Mouse (Mus musculus) myocyte (in vitro differentiated cells): ENCODE results near the gene Ankrd22. TPM values are rescaled to one million over a fixed set of nuclear protein-coding genes. Genes with fewer than 3 reads are reported as not detected.

ENCODE experiments used
- H3K27me3 ChIP-seq: one replicate; pipeline ENCODE4 v1.6.1; 2011; ENCODE audit not compliant: control insufficient read depth, insufficient read depth, insufficient read length
- H3K36me3 ChIP-seq: one replicate; pipeline ENCODE4 v1.6.1; 2011; ENCODE audit not compliant: control insufficient read depth, insufficient read depth
- H3K4me2 ChIP-seq: one replicate; pipeline ENCODE4 v1.6.1; 2011; ENCODE audit warnings: low read depth, control low read depth
- H3K4me3 ChIP-seq: one replicate; pipeline ENCODE4 v1.5.1; 2011; ENCODE audit warnings: mild to moderate bottlenecking, control low read depth, moderate library complexity
- H3K79me2 ChIP-seq: one replicate; pipeline ENCODE4 v1.6.1; 2011; ENCODE audit not compliant: control insufficient read depth, insufficient read depth
- H3ac ChIP-seq: one replicate; pipeline ENCODE4 v1.6.1; 2011; ENCODE audit not compliant: control insufficient read depth, insufficient read length
- CEBPB ChIP-seq: IDR thresholded peaks from 2 replicates; pipeline ENCODE4 v1.6.1; 2011; ENCODE audit warnings: mild to moderate bottlenecking, moderate library complexity; ENCODE audit not compliant: poor library complexity, insufficient read depth, severe bottlenecking
- E2F4 ChIP-seq: IDR thresholded peaks from one replicate; pipeline ENCODE4 v1.6.1; 2011; ENCODE audit warnings: mild to moderate bottlenecking, control low read depth, moderate library complexity; ENCODE audit not compliant: insufficient read depth
- MAX ChIP-seq: IDR thresholded peaks from one replicate; pipeline ENCODE4 v1.6.1; 2011; ENCODE audit warnings: low read depth, mild to moderate bottlenecking, control low read depth
- MYOD1 ChIP-seq, 3 experiments: IDR thresholded peaks; one replicate each; pipeline ENCODE4 v1.6.1; 2011; ENCODE audit warnings: control low read depth in 2 of 3, low read depth in 2 of 3, mild to moderate bottlenecking in 2 of 3, moderate library complexity in 1 of 3; ENCODE audit not compliant: insufficient read length in 2 of 3, control insufficient read depth in 1 of 3
- MYOG ChIP-seq, 3 experiments: IDR thresholded peaks; one replicate each; pipeline ENCODE4 v1.6.1; 2011; ENCODE audit warnings: control low read depth in 2 of 3, low read depth in 2 of 3, mild to moderate bottlenecking in 2 of 3; ENCODE audit not compliant: insufficient read length in 2 of 3, control insufficient read depth in 1 of 3, insufficient read depth in 1 of 3
- POLR2A ChIP-seq: IDR thresholded peaks from one replicate; pipeline ENCODE4 v1.6.1; 2011; ENCODE audit warnings: low read depth, mild to moderate bottlenecking, control low read depth, moderate library complexity; ENCODE audit not compliant: insufficient read length
- POLR2AphosphoS2 ChIP-seq: IDR thresholded peaks from one replicate; pipeline ENCODE4 v1.6.1; 2011; ENCODE audit warnings: low read depth, control low read depth; ENCODE audit not compliant: insufficient read length
- REST ChIP-seq: IDR thresholded peaks from one replicate; pipeline ENCODE4 v1.6.1; 2011; ENCODE audit warnings: mild to moderate bottlenecking, control low read depth, moderate library complexity; ENCODE audit not compliant: insufficient read depth, insufficient read length
- SRF ChIP-seq: IDR thresholded peaks from one replicate; pipeline ENCODE4 v1.6.1; 2011; ENCODE audit warnings: low read depth; ENCODE audit not compliant: control insufficient read depth, insufficient read length
- TCF12 ChIP-seq: IDR thresholded peaks from one replicate; pipeline ENCODE4 v1.6.1; 2011; ENCODE audit warnings: mild to moderate bottlenecking, control low read depth; ENCODE audit not compliant: poor library complexity, insufficient read depth, severe bottlenecking
- TCF3 ChIP-seq: IDR thresholded peaks from one replicate; pipeline ENCODE4 v1.6.1; 2011; ENCODE audit warnings: low read depth, control low read depth; ENCODE audit not compliant: insufficient read length
- USF1 ChIP-seq: IDR thresholded peaks from one replicate; pipeline ENCODE4 v1.6.1; 2011; ENCODE audit warnings: low read depth, mild to moderate bottlenecking, control low read depth, moderate library complexity
- polyA plus RNA-seq: library from polyadenylated mRNA; unstranded; fragments of >200 nt; fragmentation: generic; extraction: Trizol; gene quantifications from one replicate; pipeline ENCODE4 v1.2.1, GENCODE M21; 2012; ENCODE audit warnings: missing spikeins

Gene Ankrd22
- polyA plus RNA-seq, result 0.06 TPM

DNA sequence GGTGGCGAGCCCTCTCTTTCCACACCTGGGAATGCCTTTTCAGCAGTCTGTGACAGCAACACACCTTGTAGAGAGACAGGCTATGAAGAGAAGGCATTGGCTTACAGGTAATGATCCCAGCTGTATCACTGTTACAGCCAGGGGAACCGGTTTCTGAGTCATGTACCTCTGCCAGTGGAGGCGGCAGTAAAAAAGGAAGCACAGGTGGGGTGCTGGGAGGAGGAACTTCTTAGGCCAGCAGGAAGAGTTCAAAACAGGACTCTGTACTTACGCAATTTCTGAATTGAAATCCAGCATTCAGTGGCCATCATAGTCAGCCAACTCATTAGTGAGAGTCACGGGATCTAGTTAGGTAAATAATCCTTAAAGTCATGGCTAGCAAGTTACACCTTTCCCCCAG, at the start of gene Ankrd22:
Gene Ankrd22, minus strand, starts transcription at position 163 of the 400 bp plus-strand sequence.
- no peaks in the 10 kb centered on the region for H3K79me2 ChIP-seq
- no peak within 1 kb of the TSS for H3ac ChIP-seq
- no peaks in the 10 kb centered on the region for H3K27me3 ChIP-seq
- no peak within 1 kb of the TSS for H3K4me3 ChIP-seq
- no peak within 1 kb of the TSS for H3K4me2 ChIP-seq
- no peaks in the 10 kb centered on the region for H3K36me3 ChIP-seq
- TF ChIP-seq TCF12 (no peak), TCF3 (no peak), POLR2A (no peak), SRF (no peak), POLR2AphosphoS2 (no peak), CEBPB (no peak), MYOD1 (IDR thresholded peaks at IDR 0.05; ENCODE audit: control insufficient read depth in 1 of 3, insufficient read length in 2 of 3, low read depth in 2 of 3) (no peak), USF1 (no peak), MYOG (IDR thresholded peaks at IDR 0.05; ENCODE audit: control insufficient read depth in 1 of 3, insufficient read depth in 1 of 3, insufficient read length in 2 of 3, low read depth in 2 of 3) (no peak), MAX (no peak), REST (no peak), E2F4 (no peak)

- Histone ChIP-seq H3K27me3 (no peaks in the 10 kb centered on the region), H3K4me3 (no peak overlapping the region), H3K79me2 (peaks cover 61% of the 10 kb centered on the region), H3K36me3 (peaks cover 8% of the 10 kb centered on the region), H3K4me2 (no peak overlapping the region), H3ac (no peak overlapping the region)
- TF ChIP-seq MYOD1 (IDR thresholded peaks at IDR 0.05; ENCODE audit: control insufficient read depth in 1 of 3, insufficient read length in 2 of 3, low read depth in 2 of 3) (peak in 1 of 3 experiments; percentile 24), REST (no peak)
These were observed 48.3 kb upstream of the Ankrd22 start for GRCm38 (mm10) chr19:34214136-34214535.

GRCm38 (mm10) chr19:34213251-34213645, 47.4 kb upstream of the Ankrd22 start:
- Histone ChIP-seq H3K4me2 (no peak overlapping the region), H3K36me3 (peaks cover 8% of the 10 kb centered on the region), H3ac (no peak overlapping the region), H3K79me2 (peaks cover 68% of the 10 kb centered on the region), H3K27me3 (no peaks in the 10 kb centered on the region), H3K4me3 (no peak overlapping the region)
- TF ChIP-seq TCF3 (no peak), MYOD1 (IDR thresholded peaks at IDR 0.05; ENCODE audit: control insufficient read depth in 1 of 3, insufficient read length in 2 of 3, low read depth in 2 of 3) (no peak), USF1 (no peak), SRF (no peak), POLR2AphosphoS2 (no peak), TCF12 (no peak), MYOG (IDR thresholded peaks at IDR 0.05; ENCODE audit: control insufficient read depth in 1 of 3, insufficient read depth in 1 of 3, insufficient read length in 2 of 3, low read depth in 2 of 3) (no peak), CEBPB (no peak), REST (no peak), MAX (no peak), POLR2A (no peak), E2F4 (no peak)

- peaks cover 4% of the 10 kb centered on the region for H3K36me3 ChIP-seq
- no peak overlapping the region for H3K4me2 ChIP-seq
These were observed 46.8 kb upstream of the Ankrd22 start for GRCm38 (mm10) chr19:34212489-34213250.

DNA sequence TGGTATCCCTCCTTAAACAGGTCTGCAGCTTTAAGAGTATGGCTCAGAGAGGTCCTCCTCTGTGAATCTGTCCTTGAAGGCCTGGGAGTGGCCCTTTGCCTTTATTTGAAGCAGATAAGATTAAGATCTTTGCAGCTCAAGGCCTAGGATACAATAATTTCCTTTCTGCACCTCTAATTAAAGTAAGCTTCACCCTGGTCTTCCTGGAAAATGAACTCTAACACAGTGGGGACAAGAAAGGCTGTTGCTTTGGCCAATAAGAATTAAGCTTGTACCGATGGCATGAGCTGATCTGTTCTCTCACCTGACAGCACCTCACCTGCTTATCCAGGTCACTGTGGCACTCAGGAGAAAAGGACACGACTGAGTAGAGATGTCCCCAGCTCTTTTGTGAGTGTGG, 45.0 kb upstream of the Ankrd22 start:
- no peaks in the 10 kb centered on the region for H3K27me3 ChIP-seq
- H3K79me2 ChIP-seq, result peaks cover 76% of the 10 kb centered on the region
- TF ChIP-seq SRF, result no peak
- no peak overlapping the region for H3ac ChIP-seq
- no peak overlapping the region for H3K4me3 ChIP-seq
- no peak overlapping the region for H3K4me2 ChIP-seq
- H3K36me3 ChIP-seq, result no peaks in the 10 kb centered on the region

More at GRCm38 (mm10) chr19:34212489-34213250, 46.8 kb upstream of the Ankrd22 start:
- no peak overlapping the region for H3ac ChIP-seq
- H3K79me2 ChIP-seq, result peaks cover 70% of the 10 kb centered on the region
- H3K4me3 ChIP-seq, result no peak overlapping the region
- H3K27me3 ChIP-seq, result no peaks in the 10 kb centered on the region
- no peak for TF ChIP-seq MYOG (IDR thresholded peaks at IDR 0.05; ENCODE audit: control insufficient read depth in 1 of 3, insufficient read depth in 1 of 3, insufficient read length in 2 of 3, low read depth in 2 of 3)
- TF ChIP-seq USF1, result no peak
- no peak for TF ChIP-seq POLR2A
- TF ChIP-seq MAX, result no peak
- TF ChIP-seq CEBPB, result no peak
- no peak for TF ChIP-seq MYOD1 (IDR thresholded peaks at IDR 0.05; ENCODE audit: control insufficient read depth in 1 of 3, insufficient read length in 2 of 3, low read depth in 2 of 3)
- TF ChIP-seq TCF3, result no peak
- no peak for TF ChIP-seq POLR2AphosphoS2
- TF ChIP-seq E2F4, result no peak
